Mouse (Mus musculus): ENCODE data around the gene Csrnp3. TPM values are rescaled to one million over a fixed set of nuclear protein-coding genes. Genes with fewer than 3 reads are reported as not detected.

Gene Csrnp3
- polyA plus RNA-seq, 2 experiments from 2014 or later, result not detected

DNA sequence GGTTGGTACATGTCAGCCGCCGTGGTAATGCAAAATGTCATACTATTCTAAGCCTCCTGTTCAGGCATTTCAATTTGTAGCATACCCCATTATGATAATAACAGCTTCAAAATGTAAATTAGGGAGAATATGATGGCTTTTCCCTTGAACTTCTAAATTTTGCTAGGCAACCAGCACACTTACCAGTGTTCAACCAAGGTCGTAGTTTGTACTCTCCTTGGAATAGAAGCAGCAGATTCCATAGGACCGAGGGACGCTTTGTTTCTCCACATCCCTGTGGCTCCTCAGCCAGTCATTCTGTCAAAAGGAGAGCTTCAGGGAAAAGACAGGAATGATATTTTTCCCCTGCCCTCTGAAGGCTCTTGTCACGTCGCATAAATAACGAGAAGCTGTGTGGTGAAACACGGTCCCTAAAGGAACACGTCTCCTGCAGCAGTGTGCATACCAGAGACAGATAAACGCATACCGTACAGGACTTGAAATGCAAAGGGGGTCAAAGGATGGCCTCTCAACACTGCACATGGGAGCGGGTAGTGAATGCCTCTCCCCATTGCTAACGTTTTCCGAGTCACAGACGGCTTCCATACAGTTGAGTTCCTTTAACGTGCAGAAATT lies 108.3 kb downstream of the Csrnp3 start:
- no peak for ATAC-seq

DNA sequence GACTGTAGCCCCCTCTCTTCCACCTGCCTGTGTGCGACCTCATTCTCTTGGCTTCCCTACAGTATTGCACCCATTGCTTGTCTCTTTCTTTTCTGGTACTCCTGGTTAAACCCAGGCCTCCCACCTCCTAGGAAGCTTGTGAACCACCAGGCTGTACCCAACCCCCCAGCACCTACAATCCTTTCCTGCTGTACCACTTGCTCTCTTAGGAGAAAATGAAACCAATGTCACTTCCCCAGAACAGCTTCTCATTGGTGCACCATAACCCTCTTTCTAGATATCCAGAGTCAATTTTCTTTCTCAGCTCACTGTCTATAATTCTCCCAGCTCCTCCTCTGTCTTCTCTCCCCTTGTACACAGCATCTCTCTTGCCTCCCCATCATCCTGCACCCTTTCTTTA lies 110.2 kb downstream of the Csrnp3 start:
- ATAC-seq, result no peak

DNA sequence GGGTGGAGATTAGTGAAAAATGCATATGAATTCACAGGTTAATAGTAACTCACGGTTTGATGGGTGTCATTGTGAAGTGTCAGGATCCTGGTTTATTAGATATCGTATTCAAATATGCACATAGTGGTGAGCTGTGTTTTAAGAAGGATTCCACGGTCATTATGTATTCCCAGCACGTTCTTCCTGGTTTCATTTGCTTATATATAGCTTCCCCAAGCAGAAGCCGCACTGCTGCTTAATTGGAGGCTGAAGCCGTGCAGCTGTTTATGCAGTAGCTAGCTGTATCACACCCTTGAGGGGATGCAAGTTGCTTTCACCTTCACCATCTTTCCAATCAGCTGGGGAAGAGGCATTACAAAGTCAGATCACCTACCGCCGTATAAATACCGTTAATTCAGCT lies 111.2 kb downstream of the Csrnp3 start:
- ATAC-seq, result no peak

DNA sequence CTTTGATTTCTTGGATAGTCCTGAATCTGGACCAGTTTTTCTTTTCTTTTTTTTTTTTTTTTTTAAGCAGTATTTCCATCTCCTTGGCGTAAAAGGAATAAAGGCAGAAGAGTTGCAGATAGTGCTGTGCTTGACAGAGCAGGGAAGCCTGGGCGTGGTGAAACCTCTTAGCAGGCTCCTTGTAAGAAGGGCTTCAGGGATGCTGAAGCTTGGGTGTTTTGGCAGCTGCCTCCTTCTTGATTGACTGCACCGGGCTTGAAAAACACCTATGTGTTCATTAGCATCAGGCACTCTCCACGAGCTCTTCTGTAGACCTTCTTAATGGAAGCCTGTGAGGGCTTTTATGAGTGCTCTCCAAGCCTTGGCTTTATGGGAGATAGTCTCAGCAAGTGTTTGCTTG lies 117.9 kb downstream of the Csrnp3 start:
- no peak for ATAC-seq

DNA sequence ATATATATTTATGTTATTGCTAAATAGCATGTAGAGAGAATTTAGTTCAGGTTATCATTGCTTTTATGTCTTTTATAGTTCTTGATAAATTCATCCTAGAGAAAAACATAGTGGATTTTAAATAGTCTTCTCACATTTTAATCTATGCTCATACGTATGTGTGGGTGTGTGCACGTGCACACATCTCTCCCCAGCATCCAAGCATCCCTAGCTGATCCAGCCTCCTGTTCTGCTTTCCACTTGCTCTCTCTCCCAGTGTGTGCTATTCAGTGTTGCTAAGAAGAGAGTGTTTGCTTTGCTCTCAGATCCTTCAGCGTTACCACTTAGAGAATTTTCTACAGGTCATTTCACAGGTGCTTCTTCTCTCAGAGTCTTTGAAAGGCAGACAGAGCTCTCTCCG lies 123.2 kb downstream of the Csrnp3 start:
- ATAC-seq, result no peak

DNA sequence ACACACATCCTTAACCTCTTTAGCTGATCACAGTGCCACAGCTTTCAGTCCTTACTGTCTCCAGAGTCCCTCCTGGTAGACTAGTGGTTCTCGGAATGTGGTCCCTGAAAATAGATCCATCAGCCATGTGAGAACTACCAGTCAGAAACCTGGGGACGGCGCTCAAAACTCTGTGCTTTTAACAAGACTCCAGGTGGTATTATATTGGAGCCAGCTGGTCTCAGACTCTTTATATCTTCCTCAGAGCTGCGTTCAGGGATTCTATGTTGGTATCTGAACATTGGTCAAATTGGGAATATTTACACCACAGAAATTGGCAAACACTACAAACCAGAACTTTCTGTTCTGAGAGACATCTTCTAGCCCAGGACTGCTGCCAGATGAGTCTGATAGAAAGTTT lies 128.3 kb downstream of the Csrnp3 start:
- ATAC-seq, result no peak

DNA sequence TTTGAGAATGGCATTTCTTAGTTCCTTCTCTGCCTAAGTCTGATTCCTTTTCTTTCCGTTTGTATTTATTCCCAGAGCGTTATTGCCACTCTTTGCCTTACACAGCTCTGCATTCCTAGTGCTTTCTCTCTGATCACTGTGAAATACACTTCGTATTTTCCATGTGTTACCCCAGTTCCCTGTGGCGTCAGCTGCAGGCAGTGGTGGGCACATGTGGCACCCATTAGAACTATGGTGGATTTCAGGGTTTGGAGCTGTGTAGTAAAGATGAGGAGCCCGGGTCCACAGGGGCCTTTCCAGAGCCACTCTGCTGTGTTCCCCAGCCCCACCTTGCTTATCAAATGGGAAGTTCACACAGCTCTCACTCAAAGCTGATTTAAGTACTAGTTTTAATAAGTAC lies 129.8 kb downstream of the Csrnp3 start:
- no peak for ATAC-seq

DNA sequence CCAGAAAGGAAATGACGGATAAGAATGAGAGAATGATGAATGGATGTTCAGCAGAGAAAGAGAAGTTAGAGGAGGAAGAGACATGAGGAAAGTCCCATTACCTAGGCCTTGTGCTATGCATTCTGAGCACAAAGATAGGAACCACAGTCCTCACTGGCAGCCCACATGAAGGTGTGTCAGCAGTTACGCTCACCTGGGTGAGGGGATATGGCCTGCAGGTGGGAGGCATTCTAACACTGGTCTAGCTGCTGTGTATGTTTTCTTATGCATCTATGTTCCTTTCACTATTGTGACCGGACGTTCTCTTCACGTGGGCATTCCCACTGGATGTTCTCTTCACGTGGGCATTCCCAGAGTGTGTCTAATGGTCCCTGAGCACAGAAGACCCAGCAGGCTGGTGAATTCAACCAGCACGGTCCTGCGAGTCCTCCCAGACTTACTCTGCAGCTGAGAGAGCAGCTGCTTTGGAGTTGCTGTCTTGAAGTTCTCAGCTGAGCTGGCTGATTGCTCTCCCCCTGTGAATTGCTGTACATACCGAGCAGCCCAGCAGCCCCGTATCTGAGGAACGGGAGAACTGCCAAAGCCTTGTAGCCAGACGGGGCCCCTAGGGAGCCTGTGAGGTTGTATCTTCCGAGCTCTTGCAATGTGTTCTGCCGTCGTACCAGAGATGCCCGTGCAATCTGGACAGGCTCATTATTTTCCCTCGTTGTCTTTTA lies 133.9 kb downstream of the Csrnp3 start:
- ATAC-seq, result no peak

DNA sequence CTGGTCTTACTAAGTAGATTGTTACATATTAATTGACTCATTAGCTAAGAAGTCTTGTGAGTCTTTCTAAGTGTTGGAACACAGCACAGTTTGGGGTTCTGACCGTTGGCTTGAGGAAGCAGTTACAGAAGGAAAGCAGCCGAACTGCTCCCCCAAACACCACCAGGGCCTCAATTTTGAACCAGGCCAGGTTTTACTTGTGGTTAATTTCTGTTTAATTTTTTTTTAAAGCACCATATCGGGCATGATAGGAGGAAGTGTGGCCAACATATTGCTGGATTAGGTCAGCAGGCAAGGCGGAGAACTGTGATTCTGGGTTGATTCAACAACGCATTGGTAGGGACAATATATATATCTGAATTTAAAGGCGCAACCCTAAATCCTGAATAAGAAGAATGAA lies 135.9 kb downstream of the Csrnp3 start:
- ATAC-seq, result no peak

DNA sequence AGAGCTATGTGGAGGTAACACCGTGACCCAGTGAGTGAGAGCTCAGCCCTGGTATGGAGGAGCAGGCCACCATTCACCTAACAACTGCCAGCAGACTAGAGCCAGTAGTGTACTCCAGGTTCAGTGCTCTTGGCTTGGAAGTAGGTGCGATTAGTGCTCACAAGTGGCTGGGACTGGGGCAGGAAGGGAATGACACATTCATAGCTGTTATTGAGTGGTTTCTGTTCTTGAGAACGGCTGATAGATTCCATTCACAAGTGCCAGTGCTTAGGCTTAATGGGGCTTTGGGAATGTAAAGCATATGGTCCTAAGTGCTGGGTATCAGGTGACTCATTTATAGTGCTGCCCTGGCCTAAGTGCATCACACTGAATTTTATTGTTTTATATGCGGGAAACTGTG lies 136.4 kb downstream of the Csrnp3 start:
- ATAC-seq, result no peak

DNA sequence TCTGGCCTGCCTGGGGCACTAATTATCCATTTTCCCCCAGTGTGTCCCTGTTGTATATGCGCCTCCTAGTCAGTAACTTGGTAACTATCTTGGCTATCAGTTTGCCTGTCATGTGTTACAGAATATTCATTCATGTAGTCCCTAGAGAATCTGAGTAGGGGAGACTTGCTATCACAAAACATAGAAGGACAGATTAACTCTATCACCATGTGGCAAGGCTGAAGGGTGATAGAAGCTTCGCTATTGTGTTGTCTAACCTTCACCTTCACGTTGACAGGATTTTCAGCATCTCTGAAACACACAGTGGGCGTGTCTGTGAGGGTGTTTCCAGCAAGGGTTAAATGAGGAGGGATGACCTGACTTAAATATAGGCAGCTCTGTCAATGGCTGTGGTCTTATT lies 140.1 kb downstream of the Csrnp3 start:
- ATAC-seq, result no peak

DNA sequence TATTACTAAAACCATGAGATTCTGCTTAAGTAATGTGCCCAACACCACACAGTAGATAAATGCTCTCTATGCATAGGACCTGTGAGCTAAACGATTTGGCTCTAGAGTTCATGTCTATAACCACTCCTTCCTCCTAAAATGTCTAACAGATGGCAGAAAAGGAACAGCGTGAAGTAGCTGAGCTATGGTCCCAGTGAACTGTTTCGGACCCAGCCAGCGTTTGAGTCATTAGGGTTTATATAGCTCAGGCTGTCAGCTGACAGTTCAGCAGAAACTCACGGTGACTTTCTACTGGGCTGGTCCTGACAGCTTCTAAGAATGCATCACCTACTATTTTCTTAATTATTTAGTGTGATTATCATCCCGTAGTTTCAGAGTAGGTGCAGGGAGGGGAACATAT lies 141.5 kb downstream of the Csrnp3 start:
- ATAC-seq, result no peak

DNA sequence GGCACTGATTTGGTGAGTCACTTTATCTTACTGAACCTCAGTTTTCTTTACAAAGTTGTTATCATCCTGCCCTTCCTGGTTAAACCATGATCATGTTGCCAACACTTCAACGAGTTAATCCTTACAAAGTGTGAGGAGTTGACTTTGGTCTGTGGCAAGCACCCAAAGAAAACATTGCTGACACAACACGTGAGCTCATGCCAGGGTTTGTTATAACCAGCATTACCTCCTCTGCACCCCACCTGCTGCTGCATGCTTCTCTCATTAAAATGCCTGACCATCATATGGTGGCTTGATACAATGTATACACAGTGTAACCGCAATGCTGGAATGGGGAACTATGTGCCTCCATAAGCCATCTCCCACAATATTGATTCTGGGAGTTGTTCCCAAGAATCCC lies 142.0 kb downstream of the Csrnp3 start:
- no peak for ATAC-seq

DNA sequence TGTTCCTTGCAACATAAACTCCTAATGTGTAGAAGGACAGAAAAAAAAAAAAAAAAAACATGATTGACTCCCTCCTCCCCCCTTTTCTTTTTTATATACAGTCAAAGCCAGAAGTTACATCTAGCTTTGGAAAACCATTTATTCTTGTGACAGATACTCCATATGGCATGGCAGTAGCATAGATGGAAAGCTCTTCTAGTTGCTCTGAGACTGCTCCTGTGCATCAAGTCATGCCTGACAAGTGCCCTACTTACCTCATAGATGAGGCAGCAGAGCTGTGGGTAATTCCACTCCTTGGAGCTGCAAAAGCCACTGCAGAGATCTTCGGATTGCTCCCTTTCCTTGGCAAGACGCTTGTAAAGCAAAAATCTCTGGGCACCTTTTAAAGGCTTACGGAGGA lies 143.2 kb downstream of the Csrnp3 start:
- ATAC-seq, result no peak

DNA sequence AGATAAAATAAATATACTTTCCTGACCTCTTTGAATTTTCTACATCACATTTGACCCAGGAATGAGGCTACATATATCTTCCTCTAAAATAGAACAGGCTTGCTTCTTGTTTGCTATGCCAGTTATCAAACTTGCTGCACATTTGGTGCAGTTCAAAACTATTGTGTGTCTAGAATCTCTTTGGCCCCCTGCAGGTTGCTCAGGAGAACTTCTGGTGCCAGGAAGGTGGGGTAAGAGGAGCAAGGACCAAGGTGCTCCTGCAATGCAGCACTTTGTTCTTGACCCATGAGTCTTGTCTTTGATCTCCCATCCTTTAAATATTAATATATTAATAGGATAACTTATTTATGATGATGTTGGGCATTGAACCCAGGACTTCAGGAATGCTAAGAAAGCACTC lies 144.5 kb downstream of the Csrnp3 start:
- ATAC-seq, result no peak

DNA sequence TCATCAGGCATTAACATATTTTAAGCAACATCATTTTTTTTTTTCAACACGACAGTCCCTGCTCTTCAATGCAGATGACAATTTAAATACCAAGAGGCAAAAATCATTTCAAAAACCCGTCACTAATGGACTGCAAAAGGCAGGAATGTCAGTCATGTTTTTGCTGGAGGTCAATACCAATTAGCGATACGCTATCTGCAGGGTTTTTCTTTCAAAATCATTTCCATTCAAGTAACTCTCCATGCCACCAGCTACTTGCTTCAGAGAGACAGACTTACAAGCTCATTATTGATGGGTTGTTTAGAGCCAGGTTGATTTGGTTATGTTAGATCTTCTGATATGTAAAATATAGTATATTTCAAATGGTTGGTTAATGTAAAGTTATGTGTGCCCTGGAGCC lies 145.2 kb downstream of the Csrnp3 start:
- no peak for ATAC-seq

DNA sequence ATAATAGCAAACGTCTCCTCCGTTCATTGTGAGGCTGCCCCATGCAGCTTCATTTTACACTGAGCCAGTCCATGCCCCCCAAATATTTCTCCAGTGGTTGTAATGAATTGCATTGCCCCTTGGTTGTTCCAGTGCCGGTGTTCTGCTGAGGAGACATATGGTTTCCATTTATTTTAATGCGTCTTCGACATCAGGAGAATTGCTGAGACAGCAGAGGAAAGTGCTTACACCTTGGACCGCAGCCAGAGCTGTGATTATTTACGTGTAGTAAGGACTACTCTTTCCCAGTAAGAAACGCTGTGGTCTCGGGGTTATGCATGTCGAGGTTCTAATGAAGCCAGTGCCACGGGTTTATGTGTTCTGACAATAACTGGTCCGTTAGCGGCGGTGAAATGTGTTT lies 147.8 kb downstream of the Csrnp3 start:
- no peak for ATAC-seq

DNA sequence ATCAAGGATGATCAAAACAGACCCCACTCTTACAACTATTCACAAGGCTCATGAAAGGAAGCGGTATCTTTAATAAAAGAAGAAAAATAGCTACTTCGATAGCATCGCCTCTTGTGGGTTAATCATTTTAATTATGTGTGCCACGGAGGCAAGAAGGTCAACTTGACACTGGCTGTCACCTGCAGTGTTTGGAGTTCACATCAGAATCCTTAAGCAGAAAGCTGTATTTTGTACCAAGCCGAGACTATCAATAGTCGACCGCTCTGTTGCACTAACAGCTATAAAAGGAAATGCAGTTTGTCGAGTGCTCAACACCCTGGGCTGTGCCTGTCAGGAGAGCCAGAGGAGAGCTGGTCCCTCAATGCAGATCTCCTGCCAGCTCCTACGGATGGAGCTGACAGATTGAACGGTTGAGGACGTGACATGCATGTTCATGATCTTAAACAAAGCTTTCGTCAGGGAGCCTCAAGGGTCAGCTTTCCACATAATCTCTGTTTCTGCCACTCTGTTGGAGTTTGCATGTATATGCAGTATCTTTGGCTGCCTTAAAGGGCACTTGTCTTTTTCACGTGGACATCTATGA lies 149.4 kb downstream of the Csrnp3 start:
- no peak for ATAC-seq

DNA sequence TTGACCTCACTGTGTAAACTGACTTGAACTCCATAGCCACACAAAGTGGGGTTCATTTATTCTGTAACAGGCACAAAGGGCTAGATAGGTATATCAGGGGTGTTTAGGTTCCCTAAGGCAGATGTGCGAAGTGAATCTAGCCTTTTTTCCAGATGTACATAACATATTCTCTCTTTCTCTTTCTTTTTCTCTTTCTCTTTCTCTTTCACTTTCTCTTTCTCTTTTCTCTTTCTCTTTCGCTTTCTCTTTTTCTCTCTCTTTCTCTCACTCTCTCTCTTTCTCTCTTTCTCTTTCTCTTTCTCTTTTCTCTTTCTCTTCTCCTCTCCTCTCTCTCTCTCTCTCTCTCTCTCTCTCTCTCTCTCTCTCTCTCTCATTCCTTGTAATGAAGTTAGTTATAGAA lies 153.2 kb downstream of the Csrnp3 start:
- no peak for ATAC-seq

DNA sequence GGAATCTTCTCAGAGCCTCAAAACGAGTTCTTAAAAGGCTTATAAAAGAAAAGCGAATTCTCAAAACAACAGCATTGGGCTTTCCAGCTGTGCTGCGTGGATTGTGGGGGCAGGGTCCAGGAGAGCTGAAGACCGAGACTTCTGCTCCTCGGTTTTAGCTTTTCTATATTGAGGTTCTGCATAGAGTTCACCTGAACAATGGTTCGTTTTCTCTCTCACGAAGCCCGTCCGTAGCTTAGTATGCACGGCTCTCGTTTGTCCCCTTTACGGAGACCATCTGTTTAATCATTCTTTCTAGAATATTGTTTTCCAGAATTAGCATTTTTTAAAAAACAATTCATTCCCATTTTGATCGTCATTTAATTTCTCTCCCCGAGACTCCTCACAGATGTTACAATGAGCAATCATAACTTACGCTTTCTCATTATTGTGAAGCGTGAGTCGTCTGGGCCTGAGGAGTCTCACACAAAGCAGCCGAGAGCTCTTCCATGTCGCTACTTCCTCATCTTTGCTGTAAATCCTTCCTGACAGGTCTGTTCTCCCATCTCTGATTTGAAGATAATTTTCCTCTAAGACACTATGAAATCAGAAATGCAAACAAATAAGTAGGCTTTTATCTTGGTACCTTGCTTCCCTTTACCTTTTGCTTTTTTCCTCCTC lies 163.6 kb downstream of the Csrnp3 start:
- no peak for ATAC-seq

DNA sequence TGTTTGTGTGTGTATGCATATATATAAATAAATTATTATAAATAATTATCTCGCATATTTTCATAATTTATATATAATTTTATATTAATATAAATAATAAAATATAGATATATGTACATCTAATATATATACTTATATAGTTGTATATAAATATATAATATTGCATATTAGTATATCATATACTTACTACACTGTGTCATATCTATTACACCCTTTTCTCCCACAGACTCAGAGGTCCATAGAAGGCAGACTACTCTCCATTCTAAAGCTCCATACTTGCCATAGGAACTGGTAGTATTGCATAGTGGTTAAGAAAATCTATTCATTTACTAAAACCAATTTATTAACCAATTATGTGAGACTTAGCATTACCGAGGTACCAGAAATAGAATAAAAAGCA lies 164.1 kb downstream of the Csrnp3 start:
- no peak for ATAC-seq

DNA sequence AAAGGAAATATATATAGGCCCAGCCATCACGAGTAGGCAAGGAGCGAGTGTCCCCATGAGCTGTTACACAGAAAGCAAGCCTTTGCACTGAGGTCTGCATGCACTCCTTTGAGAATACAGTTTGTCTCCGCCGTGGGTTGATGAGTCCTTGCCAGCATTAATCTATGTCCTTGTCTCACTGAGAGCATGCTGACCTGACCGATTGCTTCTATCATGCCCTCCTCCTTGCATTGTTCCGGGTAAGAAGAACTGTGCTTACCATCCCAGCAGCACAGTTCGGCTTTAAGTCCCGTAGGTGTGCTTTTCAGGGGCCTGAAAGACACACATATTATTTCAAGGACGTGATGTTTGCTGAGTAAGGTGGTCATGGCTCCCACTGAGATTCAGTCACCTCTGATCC lies 173.1 kb downstream of the Csrnp3 start:
- ATAC-seq, result no peak

DNA sequence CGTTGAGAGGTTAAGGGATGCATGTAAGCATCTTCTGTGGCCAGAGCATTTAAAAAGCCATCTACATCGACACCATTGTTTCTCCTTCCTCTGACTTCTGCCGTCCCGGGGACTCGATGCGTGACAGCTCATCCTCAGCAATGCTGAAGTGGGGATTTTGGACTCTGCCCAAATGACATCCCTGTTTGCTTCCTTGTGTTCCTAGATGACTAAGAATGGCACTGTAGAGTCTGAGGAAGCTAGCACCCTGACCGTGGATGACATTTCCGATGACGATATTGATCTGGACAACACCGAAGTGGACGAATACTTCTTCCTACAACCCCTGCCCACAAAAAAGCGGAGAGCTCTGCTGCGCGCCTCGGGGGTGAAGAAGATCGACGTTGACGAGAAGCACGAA lies 173.7 kb downstream of the Csrnp3 start:
- no peak for ATAC-seq

DNA sequence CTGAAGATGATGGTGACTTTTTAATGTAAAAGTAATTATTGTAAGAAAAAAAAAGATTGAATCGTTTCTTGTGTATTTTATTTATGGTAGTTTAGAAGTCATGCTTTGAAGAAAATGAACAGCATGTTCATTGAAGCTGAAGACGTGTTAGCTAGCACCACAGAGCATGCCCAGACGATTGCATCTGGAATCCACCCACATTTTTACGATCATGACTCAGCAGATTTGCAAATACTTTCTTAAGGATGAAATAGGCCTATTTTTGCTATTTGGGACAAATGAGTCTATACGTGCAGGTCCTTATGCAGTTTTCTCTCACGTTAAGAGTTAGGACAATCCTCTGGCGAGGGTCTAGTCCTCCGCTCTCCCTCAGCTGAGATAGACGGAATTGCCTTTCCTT lies 177.9 kb downstream of the Csrnp3 start:
- ATAC-seq, result no peak

Measured in CD4-positive, CD25-positive, alpha-beta regulatory T cell, adult 4 months (primary cell).